8 mouse cellular contexts compared by ENCODE assay signal in genomic region chr5:28071456-28072223, GRCm38 (mm10). TPM values are rescaled to one million over a fixed set of nuclear protein-coding genes. Genes with fewer than 3 reads are reported as not detected.
DNase-seq lines count a peak whose midpoint lies in the region; ATAC-seq lines count a peak whose summit lies in the region.

No protein-coding gene starts in this region.

- peak; percentile 69 for ATAC-seq in common myeloid progenitor, adult 5-6 weeks (replicated peaks; ENCODE audit: low read depth, poor library complexity, severe bottlenecking)

- peaks cover 7% of the 10 kb centered on the region; the same call in 1 of the 2 replicates for H3K9me3 ChIP-seq in megakaryocyte, embryonic 14.5 days

- H3K27me3 ChIP-seq in megakaryocyte, embryonic 14.5 days (replicated peaks), result peaks cover 24% of the 10 kb centered on the region

- peaks cover 45% of the 10 kb centered on the region for H3K36me3 ChIP-seq in megakaryocyte, embryonic 14.5 days (replicated peaks; ENCODE audit: low read length)

- DNase-seq in ZHBTc4 (ENCODE audit: low read depth, low spot score), result peak; percentile 95
- peak; percentile 66 to 75 for DNase-seq in gastrocnemius, adult 8-10 months (ENCODE audit: low spot score in 2 of 2)
- DNase-seq in hindlimb bud, embryonic 11.5 days (ENCODE audit: extremely low spot score, low read depth, low spot score), result peak; percentile 72
- DNase-seq in left cerebral cortex, adult 8-10 months (ENCODE audit: low spot score in 2 of 2), result peak; percentile 73 to 94
- DNase-seq in right cerebral cortex, postnatal 10 days (ENCODE audit: low spot score in 2 of 2), result peak; percentile 93 to 97
- peak; percentile 39 to 80 for DNase-seq in urinary bladder, postnatal 36 days (ENCODE audit: low spot score in 2 of 2)

- H3K4me3 ChIP-seq in megakaryocyte, embryonic 14.5 days (replicated peaks), result peak overlapping the region; percentile 100

- peaks cover 72% of the 10 kb centered on the region for H3K4me1 ChIP-seq in megakaryocyte, embryonic 14.5 days

RNA-seq across cellular contexts. Expression of gene Insig1, which starts 0.5 kb away (rescaled TPM):
- total RNA-seq in common myeloid progenitor, adult 5-6 weeks (2017), result 37.7 and 38.2 TPM in 2 replicates
- total RNA-seq in gastrocnemius, adult 8-10 months (2022), result 10 to 100 TPM in 2 of 4 experiments, 1 to 10 TPM in 2; 8.7 to 13.3 (median 10.3) TPM
- total RNA-seq in left cerebral cortex, adult 8-10 months (2022), result 100 to 1,000 TPM in 3 of 4 experiments, 10 to 100 TPM in 1; 93.1 to 116 (median 115) TPM
- 25.6 and 34.0 TPM in 2 replicates for polyA plus RNA-seq in megakaryocyte, embryonic 14.5 days (2012; ENCODE audit: insufficient read depth, low replicate concordance)

Comparison
In these comparisons a context has a peak if more than half of its experiments do, and no peak if none do; other contexts are left out.
1. Peak in every context shown above with its lines: DNase-seq, ATAC-seq and H3K4me3 ChIP-seq.